Mouse (Mus musculus): ENCODE results near the gene Arhgap6. TPM values are rescaled to one million over a fixed set of nuclear protein-coding genes. Genes with fewer than 3 reads are reported as not detected.

Gene Arhgap6
- polyA plus RNA-seq, 1 experiment from 2014 or later, result 2.7 TPM

- Histone ChIP-seq H3K27ac (no peak overlapping the region), H3K4me2 (replicated peaks) (no peak overlapping the region), H3K27me3 (no peaks in the 10 kb centered on the region), H3K36me3 (no peaks in the 10 kb centered on the region), H3K9ac (no peak overlapping the region), H3K9me3 (no peaks in the 10 kb centered on the region), H3K4me3 (no peak overlapping the region), H3K4me1 (no peaks in the 10 kb centered on the region)
- ATAC-seq (ENCODE audit: insufficient number of reproducible peaks, insufficient read depth, low FRiP score, low TSS enrichment), result no peak
- WGBS, result 82% methylated on average over 3 of the region's 3 CpGs
These were observed 531.2 kb downstream of the Arhgap6 start for GRCm38 (mm10) chrX:169325929-169326595.

GRCm38 (mm10) chrX:169332264-169332663 lies 537.4 kb downstream of the Arhgap6 start:
- no peak overlapping the region for H3K9ac ChIP-seq
- no peak overlapping the region for H3K27ac ChIP-seq
- WGBS, result 32% methylated on average over 3 of the region's 3 CpGs
- H3K27me3 ChIP-seq, result peaks cover 3% of the 10 kb centered on the region; the same call in 1 of the 2 replicates
- no peaks in the 10 kb centered on the region for H3K9me3 ChIP-seq
- no peaks in the 10 kb centered on the region for H3K4me1 ChIP-seq
- no peak for ATAC-seq (ENCODE audit: insufficient number of reproducible peaks, insufficient read depth, low FRiP score, low TSS enrichment)
- no peaks in the 10 kb centered on the region for H3K36me3 ChIP-seq
- no peak overlapping the region for H3K4me2 ChIP-seq (replicated peaks)
- H3K4me3 ChIP-seq, result no peak overlapping the region

- Histone ChIP-seq H3K9me3 (no peaks in the 10 kb centered on the region), H3K27me3 (peaks cover 2% of the 10 kb centered on the region; the same call in 1 of the 2 replicates), H3K4me1 (no peaks in the 10 kb centered on the region), H3K4me2 (replicated peaks) (no peak overlapping the region), H3K27ac (no peak overlapping the region), H3K36me3 (no peaks in the 10 kb centered on the region), H3K4me3 (no peak overlapping the region), H3K9ac (no peak overlapping the region)
- ATAC-seq (ENCODE audit: insufficient number of reproducible peaks, insufficient read depth, low FRiP score, low TSS enrichment), result no peak
These were observed 542.7 kb downstream of the Arhgap6 start for GRCm38 (mm10) chrX:169337559-169337958.

- Histone ChIP-seq H3K9ac (no peak overlapping the region), H3K27me3 (no peaks in the 10 kb centered on the region; the same call in 1 of the 2 replicates), H3K4me2 (replicated peaks) (no peak overlapping the region), H3K4me1 (no peaks in the 10 kb centered on the region), H3K9me3 (no peaks in the 10 kb centered on the region), H3K4me3 (no peak overlapping the region), H3K27ac (no peak overlapping the region), H3K36me3 (no peaks in the 10 kb centered on the region)
- ATAC-seq (ENCODE audit: insufficient number of reproducible peaks, insufficient read depth, low FRiP score, low TSS enrichment), result no peak
- WGBS, result 79% methylated on average over 3 of the region's 3 CpGs
These were observed 543.3 kb downstream of the Arhgap6 start for GRCm38 (mm10) chrX:169338213-169338612.

Other genes with a start within 250 kb of the Arhgap6 start
- gene Frmpd4, start 217.9 kb upstream of the Arhgap6 start, polyA plus RNA-seq (2016; fragmentation: Nextera tagmentation; extraction: Ambion mirVana), result 0.41 TPM in 2 replicates
- gene Msl3, start 121.2 kb upstream of the Arhgap6 start, polyA plus RNA-seq (2016; fragmentation: Nextera tagmentation; extraction: Ambion mirVana), result 29.7 and 34.5 TPM in 2 replicates

Measured in embryonic facial prominence, embryonic 12.5 days (tissue).